Mouse (Mus musculus) kidney, postnatal 4 days (tissue): ENCODE results near the gene Fuk.
A peak's percentile ranks its signal among the peaks of the same experiment; 100 is the strongest.
"Not testable (repeated sequence)": the region's sequence is repeated elsewhere in the genome, so short reads cannot be mapped to it uniquely, and the experiment has no call there.

ENCODE experiments used
- DNase-seq, 2 experiments: peaks; one replicate each; pipeline ENCODE4 v3.0.0; 2021; ENCODE audit warnings: mixed read lengths in 2 of 2

Fuk gene

DNA sequence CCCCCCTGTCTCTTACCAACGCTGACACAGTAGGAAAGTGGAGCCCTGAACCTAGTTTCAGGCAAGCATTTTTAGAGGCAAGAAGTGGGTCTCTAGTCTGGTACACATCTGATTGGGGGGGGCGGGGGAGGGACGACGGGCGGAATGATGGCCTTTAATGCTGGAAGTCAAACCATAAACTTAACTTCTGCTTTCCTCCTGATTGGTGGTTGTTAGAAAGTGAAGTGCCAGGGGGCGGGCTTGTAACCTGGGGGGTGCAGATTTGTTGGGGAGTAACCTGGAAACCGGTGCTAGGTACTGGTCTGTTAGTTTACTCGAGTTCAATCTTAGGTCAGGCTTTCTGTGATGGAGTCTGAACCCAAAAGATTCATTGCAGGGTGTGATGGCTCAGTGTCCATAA, 16.2 kb upstream of the Fuk start:
- DNase-seq = no peak

DNA sequence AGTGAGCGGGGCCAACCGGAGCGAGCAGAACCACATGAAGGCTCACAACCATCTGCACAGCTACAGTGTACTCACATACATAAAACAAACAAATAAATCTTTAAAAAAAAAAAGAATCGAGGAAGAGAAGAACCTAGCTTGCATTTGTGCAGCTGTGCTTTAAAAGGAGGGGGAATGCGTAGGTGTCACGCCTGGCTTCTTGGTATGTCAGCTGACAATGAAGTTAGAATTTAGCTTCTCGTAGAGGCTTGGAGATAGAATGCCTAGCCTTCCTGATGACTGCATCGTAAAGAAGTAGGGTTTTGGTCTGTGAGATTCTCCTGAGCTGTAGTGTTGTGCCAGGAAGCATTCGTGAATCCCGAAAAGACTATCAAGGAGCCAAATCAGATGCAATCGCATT, 15.7 kb upstream of the Fuk start:
- DNase-seq = peak in 1 of 2 experiments; percentile 33

DNA sequence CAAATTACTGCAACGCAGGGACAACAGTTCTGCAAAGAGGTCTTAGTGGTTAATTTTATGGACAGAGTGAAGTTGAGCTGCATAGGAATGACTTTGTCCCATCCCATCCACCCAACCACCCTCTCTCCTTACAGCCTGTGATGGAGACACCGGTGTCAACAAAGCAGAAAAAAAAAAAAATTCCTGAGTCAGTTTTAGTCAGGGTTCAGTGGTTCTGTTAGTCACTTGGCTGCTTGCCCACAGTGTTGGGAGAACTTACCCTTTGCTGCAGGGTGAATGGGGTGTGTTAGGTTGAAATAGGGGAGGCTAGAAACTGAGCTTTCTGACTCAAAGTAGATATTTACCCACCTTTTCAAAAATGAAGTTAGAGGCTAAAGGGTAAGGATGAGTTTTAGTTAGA, 15.1 kb upstream of the Fuk start:
- peak; percentile 81 to 88 for DNase-seq

DNA sequence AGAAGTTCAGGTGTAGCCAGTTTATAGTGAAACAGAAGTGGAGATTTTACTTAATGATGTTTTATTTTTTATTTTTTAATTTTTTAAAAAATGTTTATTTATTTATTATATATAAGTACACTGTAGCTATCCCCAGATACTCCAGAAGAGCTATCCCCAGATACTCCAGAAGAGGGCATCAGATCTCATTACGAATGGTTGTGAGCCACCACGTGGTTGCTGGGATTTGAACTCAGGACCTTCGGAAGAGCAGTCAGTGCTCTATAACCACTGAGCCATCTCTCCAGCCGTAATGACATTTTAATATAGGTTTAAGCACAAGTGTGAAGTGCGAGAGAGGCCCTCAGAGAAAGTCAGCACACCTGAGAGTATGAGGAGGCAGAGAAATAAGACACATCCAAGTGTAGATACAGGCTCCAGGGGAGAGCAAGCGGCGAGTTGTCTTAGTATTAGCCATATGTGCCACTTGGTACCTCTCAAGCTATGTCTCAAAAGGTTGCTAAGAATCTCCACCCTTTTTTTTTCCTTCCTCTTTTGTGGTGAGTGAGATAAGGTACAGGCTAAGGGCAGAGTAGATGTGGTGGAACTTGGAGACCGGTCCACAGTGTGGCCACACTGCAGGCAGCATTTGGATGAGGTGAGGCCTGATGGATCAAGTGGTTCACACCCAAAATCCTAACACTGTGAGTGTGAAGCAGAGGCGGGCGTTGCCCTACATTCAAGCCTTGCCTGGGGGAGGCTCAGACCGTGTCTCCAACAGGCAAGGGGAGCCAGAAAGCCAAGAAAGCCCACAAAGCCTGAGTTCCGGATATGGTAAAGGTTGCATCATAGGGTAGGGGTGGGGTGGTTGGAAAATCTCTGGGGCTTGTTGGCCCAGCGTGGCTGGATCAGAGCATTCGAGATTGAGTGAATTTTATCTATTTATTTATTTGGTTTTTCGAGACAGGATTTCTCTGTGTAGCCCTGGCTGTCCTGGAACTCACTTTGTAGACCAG, 9.6 kb upstream of the Fuk start:
- DNase-seq = no peak

DNA sequence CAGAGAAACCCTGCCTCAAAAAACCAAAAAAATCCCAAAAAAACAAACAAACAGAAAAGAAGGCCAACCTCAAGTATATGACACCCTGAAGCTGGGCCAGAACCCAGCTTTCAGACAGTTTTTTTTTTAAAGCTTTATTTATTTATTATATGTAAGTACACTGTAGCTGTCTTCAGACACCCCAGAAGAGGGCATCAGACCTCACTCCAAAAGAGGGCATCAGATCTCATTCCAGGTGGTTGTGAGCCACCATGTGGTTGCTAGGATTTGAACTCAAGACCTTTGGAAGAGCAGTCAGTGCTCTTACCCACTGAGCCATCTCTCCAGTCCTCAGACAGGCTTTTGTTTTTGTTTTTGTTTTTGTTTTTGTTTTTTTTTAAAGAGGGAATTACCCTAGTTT, 7.6 kb upstream of the Fuk start:
- not testable (repeated sequence) for DNase-seq

DNA sequence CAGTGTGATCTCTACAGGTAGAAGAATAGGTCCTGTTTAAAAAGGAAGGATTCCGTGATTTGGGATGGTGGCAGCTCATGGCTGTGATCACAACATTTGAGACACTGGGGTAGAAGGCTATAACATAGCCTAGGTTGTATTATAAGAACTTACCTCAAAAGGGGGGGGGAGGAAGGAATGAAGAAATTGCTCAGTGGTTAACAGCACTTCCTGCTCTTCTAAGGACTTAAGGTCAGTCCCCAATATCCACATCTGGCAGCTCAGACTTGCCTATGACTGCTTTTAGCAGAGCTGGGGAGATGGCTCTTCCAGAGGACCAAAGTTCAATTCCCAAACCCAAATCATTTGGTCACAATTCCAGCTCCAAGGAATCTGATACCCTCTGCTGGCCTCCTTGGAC, 4.4 kb upstream of the Fuk start:
- DNase-seq = no peak

DNA sequence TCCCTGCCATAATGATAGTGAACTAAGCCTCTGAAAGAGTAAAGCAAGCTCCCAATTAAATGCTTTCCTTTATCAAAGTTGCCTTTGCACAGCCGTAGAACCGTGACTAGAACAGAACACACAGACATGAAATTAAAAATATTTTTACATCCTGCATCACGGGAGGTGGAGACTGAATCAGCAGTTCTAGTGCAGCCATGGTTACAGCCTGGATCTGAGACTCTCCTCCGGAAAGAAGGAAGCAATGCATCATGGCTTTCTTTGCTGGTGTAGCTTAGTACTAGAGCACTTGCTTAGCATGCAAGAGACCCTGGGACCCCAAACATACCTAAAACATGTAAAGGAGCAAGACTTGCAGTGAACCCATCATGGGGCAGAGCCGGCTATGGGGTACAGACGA, 3.1 kb upstream of the Fuk start:
- DNase-seq = no peak

DNA sequence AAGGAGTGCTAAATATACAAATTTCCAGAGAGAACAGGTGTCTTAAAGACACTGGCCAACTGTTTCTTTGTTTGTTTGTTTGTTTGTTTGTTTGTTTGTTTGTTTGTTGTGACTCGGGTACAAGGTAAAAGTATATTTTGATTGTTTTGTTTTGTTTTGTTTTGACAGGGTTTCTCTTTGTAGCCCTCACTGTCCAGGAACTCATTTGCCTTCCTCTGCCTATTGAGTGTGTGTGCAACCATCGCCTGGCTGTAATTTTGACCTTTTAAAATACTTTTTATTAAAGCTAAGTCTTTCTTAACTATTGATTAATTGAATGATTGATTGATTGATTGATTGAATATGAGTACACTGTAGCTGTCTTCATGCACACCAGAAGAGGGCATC, 284 bp upstream of the Fuk start:
- no peak for DNase-seq

DNA sequence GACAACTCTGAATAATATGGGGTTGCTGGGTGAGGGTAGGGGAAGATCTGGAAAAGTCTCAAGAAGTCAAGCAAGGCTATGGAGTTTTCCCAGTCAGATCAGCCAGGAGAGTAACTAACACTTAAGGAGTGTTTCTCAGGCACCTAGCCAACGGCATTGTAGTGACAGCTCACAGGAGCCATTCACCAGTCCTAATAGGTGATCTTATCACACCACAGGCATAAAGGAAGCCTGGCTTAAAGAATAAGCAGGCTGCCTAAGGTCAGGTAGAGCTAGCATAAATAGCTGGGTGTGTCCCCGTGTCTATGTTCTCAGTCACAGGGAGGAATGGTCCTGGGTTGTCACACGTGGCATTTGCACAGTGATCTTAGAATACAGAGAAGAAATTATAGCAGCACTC, 1.2 kb downstream of the Fuk start:
- no peak for DNase-seq

DNA sequence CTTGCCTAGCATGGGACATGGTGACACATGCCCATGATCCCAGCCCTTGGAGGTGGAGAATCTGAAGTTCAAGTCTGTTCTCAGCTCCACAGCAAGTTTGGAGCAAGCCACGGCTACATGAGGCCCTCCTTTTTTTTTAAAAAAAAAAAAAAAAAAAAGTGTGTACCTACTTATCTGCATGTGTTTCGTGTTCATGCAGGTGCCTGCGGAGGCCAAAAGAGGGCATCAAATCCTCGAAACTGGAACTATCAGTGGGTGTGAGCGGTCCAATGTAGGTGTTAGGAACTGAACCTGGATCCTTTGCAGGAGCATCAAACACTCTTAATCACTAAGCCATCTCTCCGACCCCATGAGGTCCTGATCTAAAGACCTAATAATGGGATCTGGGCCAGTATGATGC, 4.8 kb downstream of the Fuk start:
- DNase-seq = no peak

DNA sequence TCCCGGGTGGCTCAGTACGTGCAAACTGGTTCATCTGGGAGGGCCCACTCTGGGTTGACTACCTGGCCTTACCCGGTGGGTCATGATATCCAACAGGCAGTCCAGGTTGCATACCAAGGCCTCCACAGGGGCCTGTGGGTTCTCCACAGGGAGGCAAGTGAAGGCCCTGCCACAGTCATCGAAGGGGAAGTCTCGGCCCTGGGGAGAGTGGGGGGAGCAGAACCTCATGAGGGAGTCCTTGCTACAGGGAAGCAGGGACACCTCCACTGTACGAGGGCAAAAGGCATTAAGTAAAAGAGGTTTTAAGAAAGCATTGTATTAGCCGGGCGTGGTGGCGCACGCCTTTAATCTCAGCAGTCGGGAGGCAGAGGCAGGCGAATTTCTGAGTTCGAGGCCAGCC, 6.5 kb downstream of the Fuk start:
- no peak for DNase-seq

DNA sequence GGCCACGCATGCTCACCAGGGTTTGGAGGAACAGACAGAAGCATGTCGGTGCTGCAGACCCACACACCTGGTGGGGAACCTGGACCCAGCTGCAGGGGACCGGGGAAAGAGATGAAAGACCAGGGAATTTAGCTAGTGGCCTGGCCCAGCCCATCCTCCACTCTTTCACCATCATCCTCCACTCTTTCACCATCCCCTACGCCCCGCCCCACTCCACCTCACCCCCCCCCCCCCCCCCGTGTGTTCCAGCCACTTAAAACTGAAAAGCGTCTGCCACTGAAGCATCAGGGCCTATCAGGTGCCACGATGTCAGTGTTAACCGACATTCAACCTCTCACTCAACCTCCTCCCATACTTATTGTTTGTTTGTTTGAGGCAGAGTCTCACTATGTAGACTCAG, 7.0 kb downstream of the Fuk start:
- no peak for DNase-seq

DNA sequence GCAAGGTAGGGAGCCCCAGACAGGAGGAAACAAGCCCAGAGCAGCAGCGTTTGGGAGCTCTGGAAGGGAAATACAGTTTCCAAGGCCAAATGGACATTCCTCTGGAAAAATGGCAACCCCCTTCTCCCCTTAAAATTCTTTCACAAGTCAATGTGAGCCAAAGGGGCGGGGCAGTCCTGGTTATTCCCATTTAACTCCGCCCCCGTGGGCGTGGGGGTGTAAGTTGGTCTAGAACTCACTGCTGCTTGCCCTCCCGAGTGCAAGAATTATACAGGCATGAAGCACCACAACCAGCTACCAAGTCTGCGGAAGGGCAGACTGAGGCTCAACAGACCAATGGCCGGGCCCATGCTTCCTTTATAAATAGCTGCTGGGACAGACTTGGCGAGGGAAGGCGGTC, 7.4 kb downstream of the Fuk start:
- peak in 1 of 2 experiments; percentile 29 for DNase-seq

DNA sequence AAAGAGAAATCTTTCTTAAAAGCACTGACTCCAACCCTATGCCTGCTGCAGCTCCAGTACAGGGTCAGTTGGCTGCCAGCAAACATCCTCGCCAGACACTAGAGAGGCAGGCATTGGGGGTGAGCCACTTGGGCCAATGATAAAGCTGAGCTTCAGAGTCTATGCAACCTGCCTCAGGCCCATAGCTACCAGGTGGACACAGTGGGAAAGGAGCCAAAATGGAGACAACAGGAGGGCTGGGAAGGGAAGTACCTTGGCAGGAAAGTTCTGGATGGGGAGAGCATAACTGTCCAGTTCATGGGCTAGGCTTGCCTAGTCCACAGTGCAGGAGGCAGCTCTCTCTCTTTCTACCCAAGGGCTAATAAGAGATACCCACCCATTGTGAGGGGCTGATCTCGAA, 9.4 kb downstream of the Fuk start:
- no peak for DNase-seq

DNA sequence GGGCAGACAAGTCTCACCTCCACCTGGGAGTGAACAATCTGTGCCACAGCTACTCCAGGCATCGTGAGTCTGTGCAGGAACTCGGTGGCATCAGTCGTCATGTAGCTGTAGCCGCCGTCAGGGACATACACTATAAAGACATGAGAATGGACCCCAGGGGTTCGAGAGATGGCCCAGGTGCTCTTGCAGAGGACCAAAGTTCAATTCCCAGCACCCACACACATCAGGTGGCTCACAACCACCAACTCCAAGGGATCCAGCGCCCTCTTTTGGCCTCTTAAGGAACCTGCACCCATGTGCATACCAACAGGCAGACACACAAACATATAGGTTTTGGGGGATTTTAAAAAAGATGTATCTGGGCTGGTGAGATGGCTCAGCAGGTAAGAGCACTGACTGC, 10.2 kb downstream of the Fuk start:
- DNase-seq = no peak

DNA sequence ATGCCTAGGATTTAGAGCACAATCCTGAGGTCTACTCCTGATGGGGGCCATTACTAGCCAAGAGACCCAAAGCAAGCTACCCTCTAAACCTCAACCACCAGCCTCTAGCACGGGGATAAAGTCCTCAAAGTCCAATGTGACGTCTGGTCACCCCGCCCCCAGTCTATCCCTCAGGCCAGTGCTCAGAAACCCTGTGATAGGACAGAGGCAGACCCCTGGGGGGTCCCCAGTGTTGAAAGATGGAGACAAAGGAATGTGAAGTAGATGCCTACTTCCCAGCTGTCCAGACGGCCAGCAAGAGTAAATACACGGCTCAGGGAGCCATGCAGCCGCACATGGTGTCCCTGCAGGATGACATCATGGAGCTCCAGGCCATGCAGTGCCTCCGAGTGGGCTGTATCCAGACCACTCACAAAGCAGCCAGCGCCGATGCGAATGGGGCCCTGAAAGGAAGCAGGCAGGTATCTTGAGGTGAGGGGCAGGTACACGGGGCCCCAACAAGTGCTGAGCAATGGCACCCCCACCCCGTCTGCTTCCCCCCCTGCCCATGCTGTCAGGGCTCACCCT, 12.3 kb downstream of the Fuk start:
- no peak for DNase-seq

DNA sequence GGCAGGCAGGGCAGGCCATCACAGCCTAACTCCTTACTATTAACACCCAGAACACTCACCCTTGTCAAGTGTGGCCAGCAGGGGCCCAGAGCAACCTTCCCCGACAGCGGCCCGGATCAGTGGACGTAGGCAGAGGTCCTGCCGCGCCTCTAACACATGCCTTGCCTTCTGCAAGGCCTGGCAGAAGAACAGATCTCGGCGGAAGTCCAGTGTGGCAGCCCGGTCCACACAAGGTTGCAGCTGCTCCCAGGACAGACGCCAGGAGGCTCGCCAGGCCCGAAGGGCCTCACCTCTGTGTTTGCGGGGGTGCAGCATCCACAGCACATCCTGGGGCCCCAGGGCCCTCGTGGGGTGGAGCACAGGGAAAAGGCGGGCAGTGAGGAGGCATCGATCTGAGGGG, 13.4 kb downstream of the Fuk start:
- DNase-seq = no peak

DNA sequence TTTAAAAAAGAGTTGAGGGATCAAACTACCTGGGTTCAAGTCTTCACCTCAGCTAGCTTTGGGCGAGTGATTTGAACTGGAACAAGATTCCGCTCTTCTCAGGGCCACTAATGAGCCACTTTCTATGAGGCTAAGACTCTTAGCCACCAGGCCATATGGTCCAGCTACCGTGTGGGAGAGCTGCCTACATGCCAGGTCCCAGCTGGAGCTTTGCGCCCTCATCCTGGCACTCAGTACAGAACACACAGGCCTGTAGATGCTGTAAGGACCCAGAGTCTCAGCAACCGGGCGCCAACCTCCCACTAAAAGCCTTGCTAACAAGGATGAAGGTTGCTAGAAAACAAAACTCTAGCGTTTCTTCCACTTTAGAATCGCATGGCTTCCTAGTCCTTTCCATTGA, 13.8 kb downstream of the Fuk start:
- no peak for DNase-seq

DNA sequence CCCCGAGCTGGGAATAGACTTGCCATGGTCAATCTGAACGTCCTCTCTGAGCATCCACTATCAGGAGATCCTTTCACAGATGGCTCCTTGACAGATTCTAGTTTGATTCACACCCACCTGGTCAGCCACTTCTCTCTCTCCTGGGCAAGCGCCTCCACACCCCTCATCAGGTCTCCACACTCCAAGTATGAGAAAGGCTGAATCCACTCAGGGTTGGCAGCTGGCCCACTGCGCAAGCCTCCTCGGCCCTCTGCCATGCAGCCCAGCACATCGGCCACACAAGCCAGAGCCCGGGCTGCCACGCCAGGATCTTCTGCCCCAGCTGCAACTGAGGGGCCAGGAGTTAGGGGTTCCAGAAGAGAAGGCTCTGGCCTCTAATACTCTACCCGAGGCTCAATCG, 14.7 kb downstream of the Fuk start:
- no peak for DNase-seq

DNA sequence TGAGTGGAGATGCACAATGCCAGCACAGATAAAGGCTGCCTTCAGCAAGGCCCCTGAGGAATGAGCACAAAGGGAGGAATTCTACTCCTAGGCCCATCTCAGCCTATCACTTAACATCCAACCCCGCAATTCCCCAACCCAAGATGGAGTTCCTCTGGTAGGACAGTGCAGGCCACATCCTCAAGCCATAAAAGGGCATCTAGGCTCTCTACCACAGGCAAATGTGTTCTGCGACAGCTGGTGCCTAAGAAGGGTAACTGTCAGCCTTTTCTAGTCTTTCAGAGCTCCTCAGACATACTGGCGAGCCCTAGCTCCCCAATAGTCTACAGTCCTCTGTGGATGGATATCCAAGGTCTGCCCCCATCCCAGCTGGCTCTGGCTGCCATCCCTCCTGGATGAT, 15.7 kb downstream of the Fuk start:
- no peak for DNase-seq

DNA sequence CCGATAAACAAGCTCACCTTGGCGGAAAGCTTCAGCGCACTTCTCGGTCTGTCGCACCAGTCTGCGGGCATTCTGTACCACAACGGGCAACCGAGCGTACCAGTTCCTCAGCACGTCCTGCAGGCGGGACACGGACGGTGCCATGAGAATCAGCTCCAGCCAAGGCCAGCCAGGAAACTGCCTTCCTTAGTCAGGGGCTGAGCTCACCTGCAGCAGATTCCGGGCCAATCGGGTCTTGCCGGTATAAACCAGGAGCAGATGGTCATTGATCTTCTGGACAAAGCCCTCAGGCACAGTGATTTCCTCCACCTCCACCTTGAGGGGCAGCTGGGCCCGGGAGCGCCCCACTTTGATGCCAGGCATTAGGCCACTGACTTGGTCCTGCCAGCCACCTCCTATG, 18.5 kb downstream of the Fuk start:
- peak in 1 of 2 experiments; percentile 30 for DNase-seq

DNA sequence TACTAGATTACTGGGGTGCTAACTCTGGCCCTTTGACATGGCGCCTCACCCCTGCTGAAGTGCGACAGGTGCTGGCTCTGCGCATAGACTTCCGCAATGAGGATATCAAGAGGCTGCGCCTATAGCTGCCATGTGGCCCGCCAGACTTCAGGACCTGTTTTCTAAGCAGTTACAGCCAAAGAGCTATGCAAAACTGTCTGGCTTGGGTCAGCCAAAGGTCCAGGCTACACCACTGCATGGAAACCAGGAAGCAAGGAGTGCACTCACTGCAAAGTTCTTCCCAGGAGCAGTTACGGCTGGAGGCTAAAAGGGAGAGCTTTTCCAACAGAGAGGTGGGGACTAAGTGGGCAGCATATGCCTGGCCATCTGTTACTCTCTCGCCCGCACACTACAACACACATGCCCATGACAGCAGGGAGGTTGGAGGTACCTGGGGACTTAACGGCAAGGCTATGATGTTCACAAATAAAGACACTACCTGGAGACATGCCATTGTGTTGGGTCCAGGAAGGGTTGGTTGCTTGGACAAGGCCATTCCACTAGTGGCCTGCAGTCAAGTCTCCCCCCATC, 20.5 kb downstream of the Fuk start:
- no peak for DNase-seq

DNA sequence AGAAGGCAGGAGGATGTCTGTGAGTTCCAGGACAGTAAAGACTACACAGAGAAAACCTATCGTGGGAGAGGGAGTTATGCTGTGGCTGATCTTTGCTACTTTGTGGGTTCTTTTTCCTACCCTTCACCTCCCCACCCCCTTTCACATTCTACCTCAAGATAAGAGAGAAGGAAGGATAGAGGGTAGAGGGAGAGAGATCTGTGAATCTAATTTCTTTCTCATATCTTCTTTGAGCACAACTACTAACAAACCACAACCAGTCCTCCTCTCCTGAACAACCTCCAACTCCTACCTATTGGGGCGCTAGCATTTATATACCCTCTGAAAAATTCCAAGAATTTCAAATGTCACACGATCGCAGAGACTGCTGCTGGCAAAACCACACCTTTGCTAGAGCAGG, 24.4 kb downstream of the Fuk start:
- DNase-seq = no peak

DNA sequence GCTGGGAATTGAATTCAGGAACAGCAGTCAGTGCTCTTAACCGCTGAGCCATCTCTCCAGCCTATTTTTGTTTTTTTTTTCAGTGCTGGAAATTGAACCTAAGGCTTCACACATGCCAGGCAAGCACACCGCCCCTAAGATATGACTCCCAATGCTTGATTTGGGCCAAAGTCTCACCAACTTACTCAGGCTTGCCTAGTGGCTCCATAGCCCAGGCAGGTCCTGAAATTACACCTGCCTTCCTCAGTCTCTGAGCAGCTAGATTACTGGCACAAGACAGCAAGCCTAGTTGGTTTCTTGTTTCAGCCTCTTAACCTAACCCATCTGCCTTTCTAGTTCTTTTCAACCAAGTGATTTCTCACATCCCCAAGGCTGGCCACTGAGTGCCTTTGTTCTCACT, 31.8 kb downstream of the Fuk start:
- DNase-seq = no peak
